Mouse (Mus musculus) left cerebral cortex, adult 9 months (tissue): ENCODE results near the gene Tyw5.

Experiments used
- DNase-seq, 2 experiments: peaks; one replicate each; pipeline ENCODE4 v3.0.0; 2022; ENCODE audit warnings: low spot score in 2 of 2

Tyw5 gene

DNA sequence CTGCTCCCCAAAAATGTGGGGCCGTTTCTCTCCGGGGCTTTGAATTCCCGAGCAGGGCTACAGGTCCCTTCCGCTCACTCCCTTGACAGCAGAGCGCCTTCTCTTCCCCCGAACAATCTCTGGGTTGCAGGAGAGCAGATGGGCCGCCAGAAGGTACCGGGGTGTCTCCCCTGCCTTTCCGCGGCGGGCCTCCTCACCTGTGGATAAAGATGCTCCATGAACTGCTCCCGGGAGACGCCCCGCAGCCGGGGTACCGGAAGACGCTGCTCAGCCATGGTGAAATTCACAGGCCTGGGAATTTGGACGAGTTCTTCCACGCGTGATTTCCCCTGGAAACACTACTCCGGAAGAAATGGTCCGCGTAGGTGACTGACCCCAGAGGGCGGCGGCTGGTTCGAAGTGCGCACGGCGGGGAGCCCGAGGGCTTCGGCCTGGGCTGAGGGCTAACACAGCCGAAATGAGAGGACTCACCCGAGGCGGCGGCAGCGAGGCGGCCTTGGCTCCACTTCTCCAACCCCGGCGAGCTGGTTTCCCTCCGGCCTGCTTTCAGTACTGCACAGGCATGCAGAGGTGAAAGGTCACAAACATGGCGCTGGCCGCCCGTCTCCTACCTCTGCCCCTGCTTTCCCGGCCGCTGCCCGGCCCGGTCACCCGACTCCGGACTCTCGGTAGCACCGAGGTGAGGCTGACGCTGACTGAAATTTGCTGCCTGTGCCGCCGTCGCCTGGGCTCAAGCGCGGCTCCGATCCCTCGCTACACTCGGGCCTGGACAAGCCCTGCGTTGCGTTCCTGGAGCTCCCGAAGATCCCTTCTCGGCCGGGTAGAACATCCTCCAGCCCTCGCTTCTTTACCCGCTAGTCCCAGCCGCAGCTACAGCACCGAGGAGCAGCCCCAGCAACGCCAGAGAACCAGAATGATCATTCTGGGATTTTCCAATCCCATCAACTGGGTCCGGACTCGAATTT, at the start of gene Tyw5, which contains the start of gene Maip1:
Tyw5 (minus strand) TSS at position 915 of the 965 bp plus-strand sequence.
Maip1 (plus strand) TSS at position 142 of the 965 bp plus-strand sequence.
- peak; percentile 62 to 78 for DNase-seq

DNA sequence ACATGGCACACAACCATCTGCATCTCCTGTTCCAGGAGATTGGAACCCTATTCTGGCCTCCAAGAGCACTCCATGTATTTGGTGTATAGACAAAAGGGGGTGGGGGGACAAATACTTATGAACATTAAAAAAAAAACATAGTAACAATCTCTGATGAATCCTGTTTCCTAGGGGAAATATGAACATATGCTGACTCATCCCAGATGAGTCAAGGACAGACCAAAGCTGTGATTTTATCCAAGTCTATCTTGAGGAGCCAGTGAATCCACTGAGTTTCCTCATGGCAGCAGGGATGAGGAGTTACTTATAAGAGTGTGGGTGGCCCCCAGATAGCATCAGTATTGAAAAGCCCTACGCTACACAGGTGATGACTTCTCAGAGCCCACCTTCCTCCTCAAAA, 43.3 kb upstream of the Tyw5 start:
- no peak for DNase-seq

DNA sequence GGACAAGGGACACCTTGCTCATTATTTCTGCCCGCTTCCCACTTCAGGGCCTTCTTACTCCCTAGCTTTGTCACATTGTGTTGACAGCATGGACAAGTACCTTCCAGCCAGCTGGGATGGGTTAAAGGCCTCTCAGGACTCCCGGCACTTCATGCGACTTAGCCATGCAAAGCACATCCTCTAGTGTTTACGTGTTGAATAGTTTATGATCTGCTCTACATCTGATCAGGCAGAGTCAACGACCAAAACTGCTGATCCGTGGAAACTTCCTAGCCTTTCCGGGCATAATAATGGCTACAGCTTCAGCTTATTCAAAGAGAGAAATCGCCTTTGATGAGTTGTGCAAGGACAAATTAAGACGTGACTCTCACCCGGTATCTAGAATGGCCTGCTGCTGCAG, 38.8 kb upstream of the Tyw5 start:
- no peak for DNase-seq

DNA sequence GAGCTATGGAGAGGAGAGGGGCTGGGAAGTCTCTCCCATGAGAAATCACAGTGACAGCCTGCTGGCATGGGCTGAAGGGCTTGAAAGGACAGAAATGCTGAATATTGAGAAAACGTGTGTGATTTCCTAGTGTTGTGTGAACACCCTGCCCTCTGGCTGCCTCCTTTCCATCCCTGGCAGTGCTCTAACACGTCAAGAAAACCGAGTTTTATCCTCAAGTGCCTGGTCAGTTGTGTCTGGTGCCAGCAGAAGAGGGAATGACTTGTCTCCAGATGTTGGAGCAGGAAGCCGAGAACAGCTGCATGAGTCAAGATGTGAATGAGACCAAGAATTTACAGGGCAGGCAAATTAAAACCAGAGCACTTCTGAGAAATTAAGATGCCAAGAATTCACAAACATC, 33.9 kb upstream of the Tyw5 start:
- DNase-seq, result no peak

DNA sequence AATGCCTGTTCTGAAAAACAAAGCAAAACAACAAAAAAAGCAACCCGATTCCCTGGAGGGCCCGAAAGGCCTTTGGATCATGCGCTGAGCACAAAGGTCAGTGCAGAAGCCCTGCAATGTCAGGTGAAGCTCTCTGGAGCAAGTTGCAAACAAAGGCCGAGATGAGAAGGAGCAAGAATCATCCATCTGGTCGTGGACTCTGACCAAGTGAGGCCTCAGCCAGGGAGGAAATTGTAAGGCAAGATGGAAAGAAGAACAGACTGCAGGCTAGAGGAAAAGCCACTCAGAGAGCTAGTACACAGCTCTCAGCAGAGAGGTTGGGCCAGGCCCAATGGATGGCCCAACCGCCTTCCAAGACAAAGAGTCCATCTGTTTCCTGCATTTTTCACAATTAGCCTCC, 32.1 kb upstream of the Tyw5 start:
- no peak for DNase-seq

DNA sequence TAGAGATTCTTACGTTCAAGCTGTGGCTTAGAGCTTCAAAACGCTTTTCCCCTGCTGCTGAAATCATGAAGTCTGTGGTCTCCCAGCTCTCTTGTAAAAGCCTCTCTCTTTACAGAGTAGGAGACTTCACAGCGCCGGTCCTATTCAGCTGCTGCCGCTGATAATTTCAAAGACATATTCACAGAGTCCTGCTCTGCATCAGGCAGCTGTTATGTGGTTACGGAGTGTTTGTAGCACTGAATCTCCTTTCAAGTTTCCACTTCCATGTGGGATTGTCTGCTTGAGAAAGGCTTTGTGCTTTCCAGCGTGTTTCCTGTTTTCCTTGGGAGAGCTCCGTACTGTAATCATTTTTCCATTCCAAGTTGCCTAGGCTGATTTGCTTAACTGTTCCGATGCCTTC, 30.1 kb upstream of the Tyw5 start:
- DNase-seq, result no peak

DNA sequence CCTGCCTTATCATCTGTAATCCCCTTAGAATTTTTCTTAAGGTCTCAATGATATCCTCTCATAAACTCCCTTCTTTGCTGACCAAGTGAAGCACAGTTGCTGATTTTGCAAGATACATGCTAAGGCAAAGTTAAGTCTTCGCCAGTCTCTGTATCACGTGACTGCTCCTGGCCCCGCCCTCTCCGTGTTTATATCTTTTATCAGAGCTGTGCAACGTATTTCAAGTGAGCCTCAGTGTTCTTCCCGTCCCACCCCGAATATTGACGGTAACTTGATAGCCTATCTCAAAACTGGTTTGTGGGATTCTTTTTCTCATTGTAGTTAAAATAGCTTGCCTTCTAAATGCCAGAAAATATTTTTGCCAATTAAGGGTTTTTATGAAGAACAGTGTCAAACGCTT, 29.5 kb upstream of the Tyw5 start:
- DNase-seq, result no peak

DNA sequence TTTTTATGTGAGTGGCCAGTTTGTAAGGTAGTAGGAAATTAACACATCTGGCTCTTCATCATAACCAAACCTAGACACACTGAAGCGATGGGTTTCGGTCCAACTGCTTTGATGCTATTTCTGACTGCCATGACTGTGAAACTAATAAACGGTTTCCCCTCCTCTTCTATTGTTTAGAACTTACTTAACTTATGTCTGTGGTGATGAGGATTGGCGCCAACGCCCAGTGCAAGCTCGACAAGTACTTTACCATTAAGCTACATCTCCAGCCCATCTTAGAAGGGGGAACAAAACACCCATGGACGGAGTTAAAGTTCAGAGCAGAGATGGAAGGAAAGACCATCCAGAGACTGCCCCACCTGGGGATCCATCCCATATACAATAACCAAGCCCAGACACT, 26.2 kb upstream of the Tyw5 start:
- no peak for DNase-seq

DNA sequence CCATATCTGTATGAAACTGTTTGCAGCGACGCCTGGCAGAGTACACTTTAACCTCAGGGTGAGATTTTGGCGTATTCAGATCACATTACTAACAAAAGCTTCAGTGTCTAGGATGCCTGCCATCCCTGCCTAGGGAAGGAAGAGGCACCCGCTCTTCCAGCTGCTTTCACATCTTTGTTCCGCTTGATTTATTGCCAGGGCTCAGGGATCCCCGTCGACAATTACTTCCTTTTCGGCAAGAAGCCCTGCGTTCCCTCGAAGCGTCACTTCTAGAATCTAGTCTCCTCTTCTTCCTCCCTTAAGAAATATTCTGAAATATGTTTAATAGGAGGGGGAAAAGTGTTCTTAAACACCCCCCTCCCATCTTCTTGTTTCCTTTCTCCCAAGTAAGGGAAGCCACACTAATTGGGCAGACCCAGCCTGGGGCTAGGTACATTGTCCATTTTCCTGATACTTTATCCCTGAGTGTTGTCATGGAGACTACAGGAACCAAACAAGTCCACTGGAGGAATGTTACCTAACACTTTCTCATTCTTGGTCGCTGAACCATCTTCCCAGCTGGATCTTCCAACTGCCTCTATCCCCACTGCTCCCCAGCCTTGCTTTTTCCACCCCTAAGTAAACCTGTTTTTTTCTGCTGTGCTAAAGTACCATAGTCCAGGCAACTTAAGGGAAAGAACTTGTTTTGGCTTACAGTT, 23.0 kb upstream of the Tyw5 start:
- DNase-seq, result no peak

DNA sequence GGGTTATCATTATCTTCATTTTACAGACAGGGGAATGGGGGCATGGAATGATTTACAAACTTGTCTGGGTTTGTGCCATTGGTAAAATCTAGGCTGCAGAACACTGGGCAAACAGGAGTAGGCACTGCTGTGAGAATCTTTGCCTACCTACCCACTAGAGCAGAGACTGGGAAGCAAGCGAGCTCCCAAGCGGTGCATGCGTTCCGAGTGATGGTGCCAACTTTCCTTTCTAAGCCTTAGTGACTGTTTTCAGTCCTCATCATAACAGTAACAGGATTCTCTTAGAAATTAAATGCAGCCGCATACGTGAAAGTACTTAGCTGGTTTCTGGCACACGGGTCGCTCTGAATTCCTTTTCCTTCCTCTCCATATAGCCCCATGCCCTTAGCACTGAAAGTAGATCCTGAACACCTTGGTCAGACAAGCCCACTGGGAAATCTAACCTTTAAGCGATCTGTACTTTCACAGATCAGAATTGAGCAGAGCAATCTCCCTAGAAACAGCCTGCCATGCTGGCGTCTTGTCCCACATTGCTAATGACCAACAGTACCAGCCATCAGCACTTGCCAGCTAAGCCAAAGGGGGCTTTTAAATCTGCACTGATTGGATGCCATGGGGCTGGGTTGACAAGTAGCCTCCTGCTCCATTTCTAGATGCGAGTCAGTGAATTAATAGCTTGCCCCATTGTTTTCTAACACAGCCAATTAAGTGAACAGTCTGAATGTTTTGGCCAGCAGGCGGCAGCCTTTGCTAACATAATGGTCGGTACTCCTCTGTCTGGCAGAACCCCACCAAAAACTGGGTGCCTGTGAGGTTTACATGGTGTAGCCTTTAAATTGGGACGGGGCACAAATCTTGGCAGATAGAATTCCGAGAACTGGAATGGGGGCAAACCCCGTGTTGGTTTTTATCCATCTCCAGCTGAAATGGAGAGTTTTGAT, 21.7 kb upstream of the Tyw5 start:
- peak; percentile 37 to 94 for DNase-seq

DNA sequence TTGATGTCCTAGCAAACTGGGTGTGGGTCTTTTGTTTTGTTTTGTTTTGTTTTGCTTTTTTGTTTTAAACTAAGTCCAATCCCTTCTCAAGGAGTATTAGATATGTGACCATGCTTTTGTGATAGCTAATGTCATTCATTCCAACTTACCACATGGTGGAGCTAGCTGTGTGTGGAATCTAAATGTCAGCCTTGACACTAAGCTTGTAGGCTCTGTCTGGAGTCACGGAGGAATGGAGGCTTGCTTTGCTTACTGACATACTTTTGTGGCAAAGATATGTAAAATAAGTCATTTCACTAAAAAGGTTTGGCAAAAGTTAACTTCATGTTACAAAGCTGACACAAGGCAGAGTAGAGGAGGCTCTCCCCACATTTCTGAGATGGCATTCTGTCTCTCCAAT, 16.8 kb upstream of the Tyw5 start:
- DNase-seq, result no peak

DNA sequence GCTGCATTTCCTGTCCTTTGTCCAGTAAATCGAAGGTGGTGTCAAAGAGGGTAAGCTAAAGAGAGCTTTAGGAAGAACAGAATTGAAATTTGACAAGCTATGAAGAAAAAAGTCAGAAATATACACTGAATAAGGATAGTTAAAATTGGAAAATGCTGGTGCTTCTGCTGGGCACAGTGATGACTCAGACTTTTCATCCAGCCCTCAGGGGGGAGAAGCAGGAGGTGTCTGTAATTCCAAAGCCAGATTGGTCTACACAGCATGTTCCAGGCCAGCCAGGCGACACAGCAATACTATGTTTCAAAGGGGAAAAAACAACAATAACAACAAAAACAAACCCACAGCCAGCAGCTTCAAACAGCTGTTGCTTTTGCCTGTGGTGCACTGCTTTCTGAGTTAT, 6.5 kb upstream of the Tyw5 start:
- no peak for DNase-seq

DNA sequence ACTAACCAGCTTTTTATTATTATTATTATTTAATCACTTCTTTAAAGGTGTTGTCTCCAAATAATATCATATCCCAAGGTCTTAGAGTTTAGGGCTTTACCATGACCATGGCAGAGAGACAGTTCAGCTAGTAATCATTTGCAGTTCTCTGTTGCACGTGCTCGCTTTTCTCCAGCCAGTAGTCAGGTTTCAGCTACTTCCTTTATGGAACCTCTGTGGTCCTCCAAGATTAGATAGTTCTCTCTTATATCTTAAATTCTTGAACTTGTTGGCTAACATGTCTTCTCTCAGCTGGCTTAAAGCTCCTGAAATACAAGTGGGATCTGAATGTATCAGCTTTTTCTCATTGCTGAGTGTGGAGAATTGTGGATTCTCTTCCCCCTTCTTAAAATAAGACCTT, 2.1 kb upstream of the Tyw5 start:
- no peak for DNase-seq

DNA sequence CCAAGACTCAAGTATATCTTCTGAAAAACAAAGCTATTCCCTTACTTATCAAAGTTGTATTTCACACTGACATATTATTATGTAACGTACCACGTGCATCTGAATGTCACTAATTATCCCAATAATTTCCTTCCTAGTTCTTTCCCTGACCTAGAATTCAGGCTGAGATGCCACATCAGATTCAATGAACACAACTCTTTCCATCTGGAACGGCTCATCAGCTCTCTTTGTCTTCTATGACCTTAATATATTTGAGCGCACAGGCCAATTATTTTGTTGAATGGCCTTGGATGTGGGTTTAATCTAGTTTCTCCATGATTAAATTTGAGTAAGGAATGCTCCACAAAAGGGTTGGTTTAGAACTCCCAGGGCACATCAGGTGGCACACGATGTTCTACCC, 4.8 kb downstream of the Tyw5 start:
- no peak for DNase-seq

DNA sequence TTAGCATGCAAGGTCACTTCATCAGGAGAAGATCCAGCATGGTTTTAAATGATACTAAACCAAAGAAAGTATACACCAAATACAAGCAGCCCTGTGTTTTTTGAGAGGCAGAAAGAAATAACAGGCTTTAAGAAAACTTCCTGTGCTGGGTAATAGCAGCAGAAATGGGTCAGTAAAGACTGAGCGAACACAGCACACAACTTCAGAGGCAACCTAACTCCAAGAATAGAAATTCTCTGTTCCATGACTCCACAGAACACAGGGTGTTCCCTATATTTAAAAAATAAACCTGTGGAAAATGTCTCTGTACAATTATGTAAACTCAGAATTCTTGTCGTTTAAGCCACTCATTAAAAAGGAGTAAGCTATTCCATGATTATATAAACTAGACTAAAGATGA, 6.0 kb downstream of the Tyw5 start:
- DNase-seq, result no peak

DNA sequence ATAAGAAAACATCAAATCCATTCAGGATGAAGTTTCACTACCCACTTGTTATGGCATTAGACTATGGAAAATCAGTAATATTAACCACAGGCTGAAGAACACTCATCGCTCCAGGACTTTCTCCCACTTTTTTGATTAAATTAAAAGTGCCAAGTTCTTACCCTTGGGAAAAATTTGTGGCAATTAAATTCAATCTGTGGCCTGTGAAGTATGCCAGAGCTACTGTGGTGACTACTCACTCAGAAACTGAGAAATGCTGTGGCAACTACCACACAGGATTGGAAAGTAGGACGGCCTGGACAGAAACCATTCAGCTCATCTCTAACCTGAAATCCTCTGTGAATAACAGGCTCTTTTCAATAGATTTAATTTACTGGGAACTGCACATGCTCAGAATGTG, 6.6 kb downstream of the Tyw5 start:
- DNase-seq, result no peak

DNA sequence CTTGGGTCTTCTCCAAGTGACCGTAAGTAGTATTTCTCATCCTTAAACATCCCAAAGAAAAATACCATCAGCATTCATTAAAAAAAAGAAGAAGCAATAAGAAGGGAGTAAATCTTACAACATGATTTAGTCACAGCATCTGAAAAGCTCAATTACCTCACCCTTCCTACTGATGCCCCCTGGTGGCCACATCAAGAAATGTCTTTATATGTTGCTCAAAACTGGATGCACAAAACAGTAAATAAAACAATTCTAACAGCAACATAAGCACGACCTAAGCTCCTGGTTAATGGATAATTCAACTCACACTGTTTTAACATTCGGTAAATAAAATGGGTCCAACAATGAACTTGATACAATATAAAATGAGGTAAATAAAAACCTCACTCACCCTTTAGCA, 12.8 kb downstream of the Tyw5 start:
- DNase-seq, result peak in 1 of 2 experiments; percentile 62

DNA sequence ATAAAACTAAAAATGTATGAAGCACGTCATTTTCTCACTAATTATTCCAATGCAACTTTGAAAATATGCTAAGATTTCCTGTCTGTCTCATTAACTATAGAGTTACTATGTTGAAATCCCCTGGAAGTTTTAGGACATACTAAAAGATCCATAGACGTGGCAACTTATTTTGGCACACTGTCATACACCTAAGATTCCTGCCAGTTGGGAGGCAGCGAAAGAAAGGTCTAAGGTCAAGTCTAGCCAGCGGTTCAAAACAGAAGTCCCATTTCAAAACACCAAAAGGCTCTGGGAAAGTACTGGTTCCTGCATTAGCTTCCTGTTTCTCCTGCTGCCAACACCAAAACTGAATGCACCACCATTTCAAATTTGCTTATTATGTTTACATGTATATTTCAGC, 14.5 kb downstream of the Tyw5 start:
- DNase-seq, result no peak

DNA sequence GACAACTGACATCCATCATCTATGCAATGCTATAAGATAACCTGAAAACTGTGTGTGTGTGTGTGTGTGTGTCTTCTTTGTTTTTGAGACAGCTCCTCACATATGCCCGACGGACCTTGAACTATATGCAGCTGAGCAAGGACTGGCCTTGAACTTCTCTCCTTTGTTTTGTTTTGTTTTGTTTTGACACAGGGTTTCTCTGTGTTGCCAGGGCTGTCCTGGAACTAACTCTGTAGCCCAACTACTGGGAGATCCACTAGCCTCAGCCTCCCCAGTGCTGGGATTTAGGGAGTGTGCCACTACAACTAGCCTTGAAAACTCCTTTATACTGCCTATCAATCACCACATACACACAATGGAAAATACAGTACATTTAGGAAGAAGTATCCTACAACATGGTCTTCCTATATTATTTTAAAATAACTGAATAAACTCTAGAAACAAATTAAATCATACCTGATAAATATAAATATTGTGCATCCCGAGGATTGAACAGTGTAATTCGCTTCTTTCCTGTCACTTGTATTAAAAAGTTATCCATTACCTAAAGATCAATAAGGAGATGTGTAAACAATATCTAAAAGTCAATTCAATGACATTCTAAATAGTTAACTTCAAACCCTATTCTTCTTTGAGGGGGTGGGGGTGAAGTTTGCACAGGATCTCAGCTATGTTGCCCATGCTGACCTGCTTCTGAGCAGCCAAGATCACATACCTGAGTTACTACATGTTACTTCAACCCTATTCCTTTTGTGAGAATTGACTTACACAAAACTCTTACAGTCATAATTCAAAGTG, 15.7 kb downstream of the Tyw5 start:
- no peak for DNase-seq

DNA sequence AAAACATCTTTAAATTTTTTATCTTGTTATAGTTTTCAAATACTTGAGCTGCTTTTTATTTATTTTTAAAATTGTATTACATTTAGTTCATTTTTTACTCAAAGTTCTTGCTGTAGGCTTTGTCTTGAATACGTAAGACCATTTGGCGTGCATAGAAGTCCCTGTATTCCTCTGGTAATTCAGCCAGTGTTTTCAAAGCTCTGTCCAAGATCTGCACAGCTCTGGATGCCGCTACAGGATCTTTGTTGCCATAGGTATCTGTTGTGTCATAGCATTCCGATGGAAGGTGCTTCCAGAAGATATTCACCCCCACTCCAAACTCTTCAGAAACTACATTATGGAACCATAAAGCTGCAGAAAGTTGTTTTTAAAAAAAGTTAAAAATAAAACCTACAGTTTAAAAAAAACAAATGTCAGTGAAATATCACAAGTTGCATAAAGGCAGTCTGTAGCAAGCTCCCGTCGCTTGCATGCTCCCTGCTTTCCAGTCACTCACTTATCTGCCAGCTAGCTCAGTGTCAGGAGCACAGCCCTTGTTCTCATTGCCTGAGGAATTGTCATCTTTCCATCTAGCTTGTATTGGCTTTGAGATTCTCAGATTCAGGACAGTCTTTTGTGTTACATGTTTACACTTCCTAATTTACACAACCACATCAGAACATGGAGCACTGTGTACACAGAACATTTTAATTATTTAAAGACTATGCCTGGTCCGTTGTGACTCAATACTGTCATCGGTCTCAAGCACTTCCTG, 18.3 kb downstream of the Tyw5 start:
- DNase-seq, result no peak
